Mouse (Mus musculus) hindbrain, postnatal 0 days (tissue): ENCODE data around the gene C2cd5. TPM values are rescaled to one million over a fixed set of nuclear protein-coding genes. Genes with fewer than 3 reads are reported as not detected.
A peak's percentile ranks its signal among the peaks of the same experiment; 100 is the strongest.
"Not testable (repeated sequence)": the region's sequence is repeated elsewhere in the genome, so short reads cannot be mapped to it uniquely, and the experiment has no call there.

Source experiments
- ATAC-seq: fragments of 200-750 bp; cut with Nextera tagmentation; 2 replicates; pipeline ENCODE4 v1.8.0; 2017; ENCODE audit warnings: mild to moderate bottlenecking, moderate TSS enrichment, moderate library complexity
- DNase-seq: peaks from one replicate; pipeline ENCODE4 v3.0.0-alpha.2; 2015; ENCODE audit warnings: low spot score
- H3K27ac ChIP-seq: fragments of 300-500 bp; sonication (generic); 2 replicates; pipeline ENCODE4 v1.5.1; 2014; ENCODE audit warnings: mild to moderate bottlenecking
- H3K27me3 ChIP-seq: fragments of 300-500 bp; sonication (generic); 2 replicates; pipeline ENCODE4 v1.6.1; 2014; ENCODE audit warnings: low read length, mixed read lengths; ENCODE audit not compliant: insufficient read depth
- H3K36me3 ChIP-seq: fragments of 300-500 bp; sonication (generic); 2 replicates; pipeline ENCODE4 v1.6.1; 2014; ENCODE audit warnings: low read length, mixed read lengths; ENCODE audit not compliant: insufficient read depth
- H3K4me1 ChIP-seq: fragments of 300-500 bp; sonication (generic); 2 replicates; pipeline ENCODE4 v1.6.1; 2014; ENCODE audit warnings: antibody characterized with exemption, low read length, mixed read lengths; ENCODE audit not compliant: insufficient read depth
- H3K4me2 ChIP-seq: fragments of 300-500 bp; sonication (generic); 2 replicates; pipeline ENCODE4 v1.6.1; 2014; ENCODE audit warnings: low read depth, mild to moderate bottlenecking, low read length, moderate library complexity, mixed read lengths
- H3K4me3 ChIP-seq: fragments of 300-500 bp; sonication (generic); 2 replicates; pipeline ENCODE4 v1.5.1; 2014; ENCODE audit warnings: low read length
- H3K9ac ChIP-seq: fragments of 300-500 bp; sonication (generic); replicated peaks from 2 replicates; pipeline ENCODE4 v1.6.1; 2014; ENCODE audit warnings: mild to moderate bottlenecking, low read length, moderate library complexity, mixed read lengths
- H3K9me3 ChIP-seq: fragments of 300-500 bp; sonication (generic); 2 replicates; pipeline ENCODE4 v1.6.1; 2016; ENCODE audit warnings: low read length, mixed read lengths
- CTCF ChIP-seq: IDR thresholded peaks from 2 replicates; pipeline ENCODE4 v1.5.1; 2016; ENCODE audit warnings: antibody characterized with exemption, control low read depth, low read depth
- WGBS: fragments of 180-500 bp; shearing (Covaris S2); extraction: QIAGEN DNeasy Blood & Tissue Kit; methylation state at CpG from one replicate; pipeline ENCODE4 v1.1.7; 2014; 5-methylcytosine and 5-hydroxymethylcytosine counted together
- polyA plus RNA-seq: library from polyadenylated mRNA; unstranded; fragments of >200 nt; fragmentation: Nextera tagmentation; extraction: Ambion mirVana; gene quantifications from 2 replicates; pipeline ENCODE4 v1.2.1, GENCODE M21; 2015
- total RNA-seq: library from RNA; depleted of rRNA; stranded (reverse); fragments of >200 nt; gene quantifications from 2 replicates; pipeline ENCODE4 v1.2.3, GENCODE M21; 2014

The C2cd5 gene
- total and polyA plus RNA-seq, 2 experiments from 2014 or later, result 24.4 to 38.2 TPM

GRCm38 (mm10) chr6:142989495-142989894 is 110.4 kb downstream of the C2cd5 start:
- 89% methylated on average over 13 of the region's 13 CpGs for WGBS
- no peak overlapping the region for H3K27ac ChIP-seq
- H3K9me3 ChIP-seq, result no peaks in the 10 kb centered on the region
- H3K4me3 ChIP-seq, result no peak overlapping the region
- no peaks in the 10 kb centered on the region for H3K4me1 ChIP-seq
- TF ChIP-seq CTCF, result no peak
- DNase-seq, result no peak
- H3K4me2 ChIP-seq, result no peak overlapping the region
- H3K9ac ChIP-seq, result no peak overlapping the region
- no peak for ATAC-seq
- no peaks in the 10 kb centered on the region for H3K27me3 ChIP-seq
- H3K36me3 ChIP-seq, result no peaks in the 10 kb centered on the region

GRCm38 (mm10) chr6:142988753-142989152 is 111.2 kb downstream of the C2cd5 start:
- H3K4me1 ChIP-seq, result no peaks in the 10 kb centered on the region
- no peaks in the 10 kb centered on the region for H3K9me3 ChIP-seq
- WGBS, result 27% methylated on average over 10 of the region's 10 CpGs
- no peak overlapping the region for H3K4me2 ChIP-seq
- peak; percentile 70 for DNase-seq
- H3K27me3 ChIP-seq, result no peaks in the 10 kb centered on the region
- TF ChIP-seq CTCF, result peak; percentile 90
- no peak overlapping the region for H3K27ac ChIP-seq
- H3K36me3 ChIP-seq, result no peaks in the 10 kb centered on the region
- ATAC-seq, result no peak
- no peak overlapping the region for H3K4me3 ChIP-seq
- no peak overlapping the region for H3K9ac ChIP-seq

- ATAC-seq, result no peak
Measured at GRCm38 (mm10) chr6:142988231-142988630, 111.7 kb downstream of the C2cd5 start.

GRCm38 (mm10) chr6:142987616-142988015 is 112.3 kb downstream of the C2cd5 start:
- Histone ChIP-seq H3K9ac (no peak overlapping the region), H3K4me3 (no peak overlapping the region), H3K9me3 (no peaks in the 10 kb centered on the region), H3K27me3 (no peaks in the 10 kb centered on the region), H3K4me1 (no peaks in the 10 kb centered on the region), H3K27ac (no peak overlapping the region), H3K36me3 (no peaks in the 10 kb centered on the region), H3K4me2 (no peak overlapping the region)
- ATAC-seq, result no peak
- DNase-seq, result no peak
- 63% methylated on average over 6 of the region's 6 CpGs for WGBS
- TF ChIP-seq CTCF, result no peak

More at GRCm38 (mm10) chr6:142988231-142988630, 111.7 kb downstream of the C2cd5 start:
- no peak for DNase-seq
- Histone ChIP-seq H3K27ac (no peak overlapping the region), H3K4me2 (no peak overlapping the region), H3K9me3 (no peaks in the 10 kb centered on the region), H3K4me1 (no peaks in the 10 kb centered on the region), H3K4me3 (no peak overlapping the region), H3K9ac (no peak overlapping the region), H3K36me3 (no peaks in the 10 kb centered on the region), H3K27me3 (no peaks in the 10 kb centered on the region)
- no peak for TF ChIP-seq CTCF
- WGBS, result 76% methylated on average over 6 of the region's 6 CpGs

- ATAC-seq, H3K9me3 ChIP-seq, H3K36me3 ChIP-seq, H3K27me3 ChIP-seq, H3K4me2 ChIP-seq, DNase-seq, H3K4me3 ChIP-seq, H3K9ac ChIP-seq, H3K27ac ChIP-seq, H3K4me1 ChIP-seq: not testable (repeated sequence)
- WGBS, result 91% methylated on average over 9 of the region's 9 CpGs
Measured at GRCm38 (mm10) chr6:142986706-142987105, 113.2 kb downstream of the C2cd5 start.

- DNase-seq, H3K36me3 ChIP-seq, H3K27me3 ChIP-seq, H3K4me1 ChIP-seq, H3K9me3 ChIP-seq, H3K4me3 ChIP-seq, H3K27ac ChIP-seq, H3K9ac ChIP-seq, H3K4me2 ChIP-seq, ATAC-seq: not testable (repeated sequence)
- 90% methylated on average over 9 of the region's 9 CpGs for WGBS
Measured at GRCm38 (mm10) chr6:142985561-142986238, 114.2 kb downstream of the C2cd5 start.
